Mouse (Mus musculus): ENCODE data around the gene Celf1.
A peak's percentile ranks its signal among the peaks of the same experiment; 100 is the strongest.
"Not testable (repeated sequence)": the region's sequence is repeated elsewhere in the genome, so short reads cannot be mapped to it uniquely, and the experiment has no call there.

The Celf1 gene

GRCm38 (mm10) chr2:90940233-90941229 lies at the start of gene Celf1:
TSS of gene Celf1 (plus strand) at chr2:90940382.
- peak; percentile 42 for DNase-seq (ENCODE audit: low spot score)

GRCm38 (mm10) chr2:90893673-90894298 lies 46.4 kb upstream of the Celf1 start:
- DNase-seq (ENCODE audit: low spot score), result no peak

GRCm38 (mm10) chr2:90894299-90894677 lies 45.9 kb upstream of the Celf1 start:
- not testable (repeated sequence) for DNase-seq (ENCODE audit: low spot score)

- DNase-seq (ENCODE audit: low spot score), result no peak
These were observed 36.8 kb upstream of the Celf1 start for GRCm38 (mm10) chr2:90903398-90903797.

GRCm38 (mm10) chr2:90904076-90904855 lies 35.9 kb upstream of the Celf1 start, which contains the start of the genes Kbtbd4 and Ndufs3:
TSS of gene Kbtbd4 (plus strand) at chr2:90904740.
TSS of gene Ndufs3 (minus strand) at chr2:90904827.
- DNase-seq (ENCODE audit: low spot score), result peak; percentile 63

- DNase-seq (ENCODE audit: low spot score), result no peak
These were observed 35.3 kb upstream of the Celf1 start for GRCm38 (mm10) chr2:90904856-90905224.

GRCm38 (mm10) chr2:90906721-90907120 lies 33.5 kb upstream of the Celf1 start:
- DNase-seq (ENCODE audit: low spot score), result no peak

GRCm38 (mm10) chr2:90910861-90911260 lies 29.3 kb upstream of the Celf1 start:
- no peak for DNase-seq (ENCODE audit: low spot score)

- DNase-seq (ENCODE audit: low spot score), result no peak
These were observed 28.5 kb upstream of the Celf1 start for GRCm38 (mm10) chr2:90911668-90912067.

- DNase-seq (ENCODE audit: low spot score), result no peak
These were observed 26.5 kb upstream of the Celf1 start for GRCm38 (mm10) chr2:90913671-90914070.

- DNase-seq (ENCODE audit: low spot score), result no peak
These were observed 24.7 kb upstream of the Celf1 start for GRCm38 (mm10) chr2:90915516-90915915.

GRCm38 (mm10) chr2:90916560-90917232 lies 23.5 kb upstream of the Celf1 start:
- no peak for DNase-seq (ENCODE audit: low spot score)

GRCm38 (mm10) chr2:90917233-90917998 lies 22.8 kb upstream of the Celf1 start:
- peak; percentile 77 for DNase-seq (ENCODE audit: low spot score)

- DNase-seq (ENCODE audit: low spot score), result no peak
These were observed 22.0 kb upstream of the Celf1 start for GRCm38 (mm10) chr2:90917999-90918698.

GRCm38 (mm10) chr2:90921178-90921577 lies 19.0 kb upstream of the Celf1 start:
- DNase-seq (ENCODE audit: low spot score), result no peak

- no peak for DNase-seq (ENCODE audit: low spot score)
These were observed 17.5 kb upstream of the Celf1 start for GRCm38 (mm10) chr2:90922636-90923035.

GRCm38 (mm10) chr2:90928566-90928965 lies 11.6 kb upstream of the Celf1 start:
- no peak for DNase-seq (ENCODE audit: low spot score)

GRCm38 (mm10) chr2:90931829-90932228 lies 8.4 kb upstream of the Celf1 start:
- DNase-seq (ENCODE audit: low spot score), result no peak

- no peak for DNase-seq (ENCODE audit: low spot score)
These were observed 7.9 kb upstream of the Celf1 start for GRCm38 (mm10) chr2:90932273-90932672.

GRCm38 (mm10) chr2:90938362-90938761 lies 1.8 kb upstream of the Celf1 start:
- no peak for DNase-seq (ENCODE audit: low spot score)
